Mouse (Mus musculus): ENCODE results near the gene Impdh1. TPM values are rescaled to one million over a fixed set of nuclear protein-coding genes. Genes with fewer than 3 reads are reported as not detected.

The Impdh1 gene
- polyA plus RNA-seq, 1 experiment, result 15.6 TPM

GRCm38 (mm10) chr6:29214245-29214644 lies 1.9 kb downstream of the Impdh1 start:
- WGBS, result 38% methylated on average over 1 of the region's 1 CpGs
- H3K27ac ChIP-seq (ENCODE audit: insufficient read depth, low read depth, low read length), result no peak overlapping the region

GRCm38 (mm10) chr6:29213436-29213835 lies 2.7 kb downstream of the Impdh1 start:
- WGBS, result 86% methylated on average over 5 of the region's 5 CpGs
- no peak for TF ChIP-seq POLR2A (IDR thresholded peaks at IDR 0.05; ENCODE audit: low read depth, low read length)
- TF ChIP-seq CTCF (IDR thresholded peaks at IDR 0.05; ENCODE audit: extremely low read depth, insufficient read length, insufficient replicate concordance, low read depth, low read length), result no peak
- H3K4me3 ChIP-seq (ENCODE audit: low read depth, low read length), result no peak overlapping the region
- H3K27me3 ChIP-seq (ENCODE audit: control insufficient read depth, insufficient read depth, low read length), result no peaks in the 10 kb centered on the region
- no peaks in the 10 kb centered on the region for H3K36me3 ChIP-seq (ENCODE audit: control insufficient read depth, insufficient read depth, low read length)
- H3K27ac ChIP-seq (ENCODE audit: insufficient read depth, low read depth, low read length), result no peak overlapping the region
- peaks cover 11% of the 10 kb centered on the region for H3K4me1 ChIP-seq (ENCODE audit: control insufficient read depth, insufficient read depth, insufficient read length, low read length)

More at GRCm38 (mm10) chr6:29214245-29214644, 1.9 kb downstream of the Impdh1 start:
- Histone ChIP-seq H3K4me1 (ENCODE audit: control insufficient read depth, insufficient read depth, insufficient read length, low read length) (peaks cover 8% of the 10 kb centered on the region), H3K27me3 (ENCODE audit: control insufficient read depth, insufficient read depth, low read length) (no peaks in the 10 kb centered on the region), H3K4me3 (ENCODE audit: low read depth, low read length) (no peak overlapping the region), H3K36me3 (ENCODE audit: control insufficient read depth, insufficient read depth, low read length) (no peaks in the 10 kb centered on the region)
- TF ChIP-seq POLR2A (IDR thresholded peaks at IDR 0.05; ENCODE audit: low read depth, low read length) (no peak), CTCF (IDR thresholded peaks at IDR 0.05; ENCODE audit: extremely low read depth, insufficient read length, insufficient replicate concordance, low read depth, low read length) (no peak)

- under 1% methylated on average over 66 of the region's 66 CpGs for WGBS
- TF ChIP-seq POLR2A (IDR thresholded peaks at IDR 0.05; ENCODE audit: low read depth, low read length), result no peak; the same call in 1 of the 2 replicates
- no peak for TF ChIP-seq CTCF (IDR thresholded peaks at IDR 0.05; ENCODE audit: extremely low read depth, insufficient read length, insufficient replicate concordance, low read depth, low read length)
- peak overlapping the region; percentile 25; the same call in 1 of the 2 replicates for H3K27ac ChIP-seq (ENCODE audit: insufficient read depth, low read depth, low read length)
- no peaks in the 10 kb centered on the region for H3K36me3 ChIP-seq (ENCODE audit: control insufficient read depth, insufficient read depth, low read length)
- no peaks in the 10 kb centered on the region for H3K27me3 ChIP-seq (ENCODE audit: control insufficient read depth, insufficient read depth, low read length)
- H3K4me1 ChIP-seq (ENCODE audit: control insufficient read depth, insufficient read depth, insufficient read length, low read length), result peaks cover 11% of the 10 kb centered on the region
- H3K4me3 ChIP-seq (ENCODE audit: low read depth, low read length), result peak overlapping the region; percentile 78
Measured at GRCm38 (mm10) chr6:29211806-29212492, 4.2 kb downstream of the Impdh1 start.

GRCm38 (mm10) chr6:29211146-29211545 lies 5.0 kb downstream of the Impdh1 start:
- WGBS, result 34% methylated on average over 7 of the region's 7 CpGs
- Histone ChIP-seq H3K27me3 (ENCODE audit: control insufficient read depth, insufficient read depth, low read length) (no peaks in the 10 kb centered on the region), H3K36me3 (ENCODE audit: control insufficient read depth, insufficient read depth, low read length) (no peaks in the 10 kb centered on the region), H3K4me1 (ENCODE audit: control insufficient read depth, insufficient read depth, insufficient read length, low read length) (peaks cover 11% of the 10 kb centered on the region), H3K4me3 (ENCODE audit: low read depth, low read length) (peak overlapping the region; percentile 78), H3K27ac (ENCODE audit: insufficient read depth, low read depth, low read length) (no peak overlapping the region)
- no peak for TF ChIP-seq CTCF (IDR thresholded peaks at IDR 0.05; ENCODE audit: extremely low read depth, insufficient read length, insufficient replicate concordance, low read depth, low read length)
- TF ChIP-seq POLR2A (IDR thresholded peaks at IDR 0.05; ENCODE audit: low read depth, low read length), result no peak

- WGBS, result 79% methylated on average over 9 of the region's 9 CpGs
- Histone ChIP-seq H3K27ac (ENCODE audit: insufficient read depth, low read depth, low read length) (no peak overlapping the region), H3K36me3 (ENCODE audit: control insufficient read depth, insufficient read depth, low read length) (no peaks in the 10 kb centered on the region), H3K27me3 (ENCODE audit: control insufficient read depth, insufficient read depth, low read length) (no peaks in the 10 kb centered on the region), H3K4me3 (ENCODE audit: low read depth, low read length) (no peak overlapping the region), H3K4me1 (ENCODE audit: control insufficient read depth, insufficient read depth, insufficient read length, low read length) (peaks cover 10% of the 10 kb centered on the region)
- TF ChIP-seq POLR2A (IDR thresholded peaks at IDR 0.05; ENCODE audit: low read depth, low read length), result no peak
- no peak for TF ChIP-seq CTCF (IDR thresholded peaks at IDR 0.05; ENCODE audit: extremely low read depth, insufficient read length, insufficient replicate concordance, low read depth, low read length)
Measured at GRCm38 (mm10) chr6:29210231-29210936, 5.8 kb downstream of the Impdh1 start.

- Histone ChIP-seq H3K4me3 (ENCODE audit: low read depth, low read length) (no peak overlapping the region), H3K27ac (ENCODE audit: insufficient read depth, low read depth, low read length) (no peak overlapping the region), H3K4me1 (ENCODE audit: control insufficient read depth, insufficient read depth, insufficient read length, low read length) (peaks cover 6% of the 10 kb centered on the region), H3K27me3 (ENCODE audit: control insufficient read depth, insufficient read depth, low read length) (no peaks in the 10 kb centered on the region), H3K36me3 (ENCODE audit: control insufficient read depth, insufficient read depth, low read length) (no peaks in the 10 kb centered on the region)
- TF ChIP-seq CTCF (IDR thresholded peaks at IDR 0.05; ENCODE audit: extremely low read depth, insufficient read length, insufficient replicate concordance, low read depth, low read length) (no peak), POLR2A (IDR thresholded peaks at IDR 0.05; ENCODE audit: low read depth, low read length) (no peak)
- WGBS, result 67% methylated on average over 5 of the region's 5 CpGs
Measured at GRCm38 (mm10) chr6:29208178-29208577, 8.0 kb downstream of the Impdh1 start.

GRCm38 (mm10) chr6:29207017-29207416 lies 9.1 kb downstream of the Impdh1 start:
- no peak for TF ChIP-seq POLR2A (IDR thresholded peaks at IDR 0.05; ENCODE audit: low read depth, low read length)
- no peak for TF ChIP-seq CTCF (IDR thresholded peaks at IDR 0.05; ENCODE audit: extremely low read depth, insufficient read length, insufficient replicate concordance, low read depth, low read length)
- H3K36me3 ChIP-seq (ENCODE audit: control insufficient read depth, insufficient read depth, low read length), result no peaks in the 10 kb centered on the region
- no peaks in the 10 kb centered on the region for H3K27me3 ChIP-seq (ENCODE audit: control insufficient read depth, insufficient read depth, low read length)
- H3K4me1 ChIP-seq (ENCODE audit: control insufficient read depth, insufficient read depth, insufficient read length, low read length), result peaks cover 3% of the 10 kb centered on the region; the same call in 1 of the 2 replicates
- whole genome bisulfite sequencing, result 81% methylated on average over 5 of the region's 5 CpGs
- no peak overlapping the region for H3K4me3 ChIP-seq (ENCODE audit: low read depth, low read length)
- no peak overlapping the region for H3K27ac ChIP-seq (ENCODE audit: insufficient read depth, low read depth, low read length)

Measured in small intestine, adult 2 months (tissue).